Mouse (Mus musculus): ENCODE data around the gene Spata20.

GRCm38 (mm10) chr11:94454756-94455155 lies 31.2 kb downstream of the Spata20 start:
- TF ChIP-seq POLR2A (IDR thresholded peaks at IDR 0.05; ENCODE audit: extremely low read depth, insufficient read depth, low read length): no peak
- TF ChIP-seq CTCF (IDR thresholded peaks at IDR 0.05; ENCODE audit: extremely low read depth, insufficient read depth, low read length): no peak

All from cortical plate, adult 2 months (tissue).